Mouse (Mus musculus) lung, postnatal 36 days (tissue): ENCODE measurements around the gene Dlgap1.

ENCODE experiments used
- DNase-seq: peaks from one replicate; pipeline ENCODE4 v3.0.0; 2022; ENCODE audit warnings: mixed read lengths

The Dlgap1 gene

DNA sequence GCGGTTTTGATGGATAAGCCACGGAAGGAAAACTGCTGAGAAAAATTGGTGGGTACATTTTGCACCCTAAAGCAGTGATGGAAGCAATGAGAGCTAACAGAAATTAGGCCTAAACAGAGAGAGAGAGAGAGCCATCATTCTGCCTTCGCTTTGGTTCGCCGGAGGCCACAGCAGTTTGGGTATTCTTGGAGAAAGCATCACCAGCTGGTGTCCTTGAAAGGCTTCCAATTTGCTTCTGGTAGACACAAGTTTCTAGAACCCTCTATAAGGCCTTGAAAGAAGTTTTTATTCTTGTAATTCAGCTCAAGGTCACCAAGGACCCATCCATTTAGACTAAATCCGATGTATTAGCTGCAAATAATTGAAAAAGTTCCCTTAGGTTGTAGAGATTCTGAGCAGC, 205.0 kb downstream of the Dlgap1 start:
- DNase-seq = no peak

DNA sequence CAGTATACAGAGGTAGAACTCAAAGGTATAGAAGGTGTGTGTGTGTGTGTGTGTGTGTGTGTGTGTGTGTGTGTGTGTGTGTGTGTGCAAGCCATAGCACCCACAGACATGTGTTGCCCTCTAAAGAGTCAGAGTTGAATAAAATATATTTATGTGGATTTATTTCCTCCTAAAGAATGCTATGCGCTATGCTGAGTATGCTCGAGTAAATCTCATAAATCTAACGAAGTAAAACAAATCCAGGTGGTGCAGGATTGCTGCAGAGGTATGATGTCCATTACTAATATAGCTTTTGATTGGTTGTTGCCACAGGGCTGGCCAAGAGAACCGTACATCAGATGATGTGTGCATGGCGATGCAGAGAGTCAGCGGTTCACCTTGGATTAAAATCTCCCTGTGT, 222.4 kb downstream of the Dlgap1 start:
- no peak for DNase-seq

GRCm38 (mm10) chr17:70222891-70223290, 254.0 kb downstream of the Dlgap1 start:
- DNase-seq = no peak

GRCm38 (mm10) chr17:70247342-70247741, 278.5 kb downstream of the Dlgap1 start:
- no peak for DNase-seq

- DNase-seq = no peak
These were observed 279.4 kb downstream of the Dlgap1 start for GRCm38 (mm10) chr17:70248250-70248649.

- no peak for DNase-seq
These were observed 283.6 kb downstream of the Dlgap1 start for GRCm38 (mm10) chr17:70252476-70252875.

DNA sequence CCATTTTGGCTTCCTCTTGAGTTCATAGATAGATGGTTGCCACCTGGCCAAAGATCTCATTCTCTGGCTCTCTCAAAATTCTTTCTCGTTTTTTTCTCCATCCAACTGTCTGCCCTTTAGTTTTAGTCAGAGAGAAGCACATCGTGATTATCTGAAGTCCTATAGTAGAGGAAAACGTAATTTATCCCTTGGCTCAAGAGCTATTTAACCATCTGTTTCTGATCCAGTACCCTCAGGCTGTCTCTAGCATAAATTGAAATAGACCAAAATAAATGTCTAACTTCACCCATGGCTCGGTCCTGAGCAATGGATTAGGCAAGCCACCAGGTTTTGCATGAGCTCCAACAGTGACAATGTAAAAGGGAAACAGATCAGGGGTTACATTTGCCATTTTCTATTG, 287.5 kb downstream of the Dlgap1 start:
- no peak for DNase-seq

DNA sequence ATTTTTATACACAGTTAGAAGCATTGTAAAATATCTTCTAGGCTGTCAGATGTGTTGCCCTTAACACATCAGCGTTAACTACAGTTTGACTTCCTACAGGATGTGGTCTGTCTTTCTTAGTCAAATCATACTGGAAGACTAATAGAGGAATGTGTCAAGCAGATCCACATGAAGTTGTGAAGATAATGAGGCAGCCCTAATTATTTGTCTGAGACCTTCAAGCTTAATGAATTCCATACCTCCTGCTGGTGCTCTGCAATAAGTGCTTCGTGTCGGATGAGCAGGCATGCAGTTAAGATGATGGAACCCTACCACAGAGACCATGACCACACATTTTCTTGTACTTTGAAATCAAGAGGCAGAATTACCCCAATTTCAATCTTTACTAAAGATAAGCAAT, 294.3 kb downstream of the Dlgap1 start:
- DNase-seq = no peak

DNA sequence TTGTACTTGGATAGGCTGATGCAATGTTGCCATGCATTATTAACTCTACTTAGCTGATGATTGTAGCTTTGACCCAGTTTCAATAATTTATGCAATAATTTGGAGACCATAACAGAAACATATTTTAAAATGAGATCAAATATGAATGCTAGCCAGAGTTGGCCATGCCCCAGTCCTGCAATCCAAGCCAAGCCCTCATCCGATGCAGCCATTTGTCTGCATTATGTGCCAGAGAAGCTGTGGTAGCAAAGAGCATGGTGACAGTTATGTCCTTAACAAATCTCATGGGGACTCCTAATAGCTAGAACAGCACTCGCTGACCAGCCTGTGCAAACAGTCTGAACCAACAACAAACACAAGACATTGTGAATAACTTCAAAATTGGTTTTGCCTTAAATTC, 303.3 kb downstream of the Dlgap1 start:
- DNase-seq = no peak

DNA sequence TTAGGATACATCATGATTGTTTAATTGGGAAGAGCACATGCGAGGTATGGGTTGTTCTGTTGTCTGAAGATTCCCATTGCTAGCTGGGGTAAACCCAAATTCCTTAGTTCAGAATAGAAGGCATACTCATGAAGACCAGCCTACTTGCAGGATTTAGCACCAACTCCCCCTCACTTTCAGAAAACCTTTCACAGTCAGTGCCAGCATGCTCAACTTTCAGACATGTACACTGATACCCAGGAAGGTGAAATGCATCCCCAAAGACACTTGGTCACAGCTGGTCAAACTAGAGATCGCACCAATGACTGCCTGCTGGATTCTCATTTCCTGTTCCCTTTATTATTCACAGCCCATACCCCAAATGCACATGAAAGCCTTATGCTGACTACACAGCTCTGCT, 318.8 kb downstream of the Dlgap1 start:
- no peak for DNase-seq

- DNase-seq = no peak
These were observed 325.2 kb downstream of the Dlgap1 start for GRCm38 (mm10) chr17:70294106-70294505.

GRCm38 (mm10) chr17:70301941-70302478, 333.1 kb downstream of the Dlgap1 start:
- DNase-seq = no peak

GRCm38 (mm10) chr17:70302656-70303055, 333.8 kb downstream of the Dlgap1 start:
- DNase-seq = no peak

DNA sequence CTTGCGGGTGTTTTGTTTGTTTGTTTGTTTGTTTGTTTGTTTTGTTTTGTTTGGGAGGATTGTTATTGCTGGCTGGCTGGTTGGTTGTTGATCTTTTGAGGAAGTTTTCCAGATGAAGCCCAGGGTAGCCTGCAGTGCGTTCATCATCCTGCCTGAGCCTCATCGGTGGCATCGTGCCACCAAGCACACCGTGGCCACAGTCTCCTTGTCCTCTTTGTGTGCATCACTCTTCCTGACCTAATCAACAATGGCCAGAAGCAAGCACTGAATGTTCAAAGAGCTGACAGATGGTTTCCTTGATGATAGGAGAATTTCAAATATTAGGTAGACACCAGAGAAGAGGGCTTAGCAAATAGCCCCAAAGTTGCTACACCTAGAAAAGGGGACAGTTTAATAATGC, 336.1 kb downstream of the Dlgap1 start:
- DNase-seq = no peak

- DNase-seq = no peak
These were observed 338.7 kb downstream of the Dlgap1 start for GRCm38 (mm10) chr17:70307418-70308176.

GRCm38 (mm10) chr17:70308364-70309231, 339.7 kb downstream of the Dlgap1 start:
- DNase-seq = no peak

DNA sequence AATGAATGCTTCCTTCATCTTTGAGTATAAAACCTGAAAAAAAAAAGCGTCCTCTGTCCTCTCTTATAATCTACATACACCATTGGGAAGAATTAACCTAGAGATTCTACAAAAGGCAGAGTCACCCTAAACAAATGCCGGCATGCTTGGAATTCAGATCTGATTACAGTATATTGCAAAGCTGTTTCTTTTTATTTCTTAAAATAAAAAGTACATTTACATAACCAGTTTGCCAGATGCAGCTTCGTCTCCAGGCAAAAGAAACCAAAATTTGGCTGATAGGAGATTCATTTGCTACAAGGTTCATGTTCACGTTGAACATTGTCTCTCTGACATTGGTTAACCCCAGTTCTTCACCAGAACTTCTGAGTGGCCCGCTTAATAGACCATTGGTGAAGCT, 347.5 kb downstream of the Dlgap1 start:
- no peak for DNase-seq

GRCm38 (mm10) chr17:70317779-70318178, 348.9 kb downstream of the Dlgap1 start:
- DNase-seq = no peak

GRCm38 (mm10) chr17:70321976-70322375, 353.1 kb downstream of the Dlgap1 start:
- no peak for DNase-seq

GRCm38 (mm10) chr17:70333440-70333839, 364.6 kb downstream of the Dlgap1 start:
- no peak for DNase-seq

DNA sequence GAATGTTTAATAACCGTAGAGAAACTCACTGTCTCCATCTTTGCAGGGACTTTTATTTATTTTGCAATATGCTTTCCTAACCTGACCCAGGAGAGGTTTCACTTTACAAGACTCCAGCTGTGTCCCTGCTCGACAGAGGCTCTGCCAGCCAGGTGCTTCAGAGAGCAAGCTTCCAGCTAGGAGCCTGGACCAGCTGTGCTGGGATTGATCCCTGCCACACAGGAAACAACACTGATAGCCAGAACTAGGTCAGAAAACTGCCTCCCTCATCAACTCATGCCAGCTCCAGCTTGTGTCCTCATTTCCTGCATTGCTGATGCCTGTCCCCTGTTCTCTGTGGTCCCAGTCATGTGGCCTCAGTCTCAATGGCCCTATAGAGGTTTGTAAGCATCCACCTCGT, 365.3 kb downstream of the Dlgap1 start:
- no peak for DNase-seq

DNA sequence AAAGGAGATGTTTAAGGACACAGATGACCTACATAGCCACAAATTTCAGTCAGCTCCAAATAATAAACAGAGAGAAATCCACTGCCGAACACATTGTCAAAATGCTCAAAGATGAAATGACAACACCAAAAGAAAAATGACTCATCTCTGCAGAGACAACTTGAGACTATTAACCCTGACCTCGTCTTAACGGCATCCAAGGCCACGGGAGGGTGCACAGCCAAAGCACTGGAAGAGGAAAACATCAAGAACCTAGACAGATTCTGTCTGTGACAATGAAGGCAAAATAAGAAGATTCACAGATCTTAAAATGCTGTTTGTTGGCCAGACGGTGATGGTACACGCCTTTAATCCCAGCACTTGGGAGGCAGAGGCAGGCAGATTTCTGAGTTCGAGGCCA, 370.9 kb downstream of the Dlgap1 start:
- DNase-seq = no peak

- no peak for DNase-seq
These were observed 372.4 kb downstream of the Dlgap1 start for GRCm38 (mm10) chr17:70341230-70341629.

GRCm38 (mm10) chr17:70341920-70342319, 373.0 kb downstream of the Dlgap1 start:
- no peak for DNase-seq
